Mouse (Mus musculus): Measurements from ENCODE around the gene Hba-a1.
"Not testable (repeated sequence)": the region's sequence is repeated elsewhere in the genome, so short reads cannot be mapped to it uniquely, and the experiment has no call there.

The Hba-a1 gene

GRCm38 (mm10) chr11:32293479-32293878, 10.2 kb downstream of the Hba-a1 start:
- not testable (repeated sequence) for DNase-seq (ENCODE audit: extremely low read depth, low read depth)

DNA sequence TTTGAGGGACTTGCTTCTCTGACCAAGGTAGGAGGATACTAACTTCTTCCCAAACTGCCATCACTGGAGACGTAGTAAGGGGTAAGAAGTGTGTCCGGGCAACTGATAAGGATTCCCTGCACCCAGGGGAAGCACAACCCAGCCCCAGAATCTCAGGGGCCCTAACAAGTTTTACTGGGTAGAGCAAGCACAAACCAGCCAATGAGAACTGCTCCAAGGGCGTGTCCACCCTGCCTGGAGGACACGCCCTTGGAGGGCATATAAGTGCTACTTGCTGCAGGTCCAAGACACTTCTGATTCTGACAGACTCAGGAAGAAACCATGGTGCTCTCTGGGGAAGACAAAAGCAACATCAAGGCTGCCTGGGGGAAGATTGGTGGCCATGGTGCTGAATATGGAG, 12.9 kb downstream of the Hba-a1 start, which contains the start of gene Hba-a2:
Hba-a2 (plus strand) TSS at position 287 of the 400 bp plus-strand sequence.
- not testable (repeated sequence) for DNase-seq (ENCODE audit: extremely low read depth, low read depth)

- DNase-seq (ENCODE audit: extremely low read depth, low read depth) = not testable (repeated sequence)
These were observed 14.1 kb downstream of the Hba-a1 start for GRCm38 (mm10) chr11:32297417-32297816.

DNA sequence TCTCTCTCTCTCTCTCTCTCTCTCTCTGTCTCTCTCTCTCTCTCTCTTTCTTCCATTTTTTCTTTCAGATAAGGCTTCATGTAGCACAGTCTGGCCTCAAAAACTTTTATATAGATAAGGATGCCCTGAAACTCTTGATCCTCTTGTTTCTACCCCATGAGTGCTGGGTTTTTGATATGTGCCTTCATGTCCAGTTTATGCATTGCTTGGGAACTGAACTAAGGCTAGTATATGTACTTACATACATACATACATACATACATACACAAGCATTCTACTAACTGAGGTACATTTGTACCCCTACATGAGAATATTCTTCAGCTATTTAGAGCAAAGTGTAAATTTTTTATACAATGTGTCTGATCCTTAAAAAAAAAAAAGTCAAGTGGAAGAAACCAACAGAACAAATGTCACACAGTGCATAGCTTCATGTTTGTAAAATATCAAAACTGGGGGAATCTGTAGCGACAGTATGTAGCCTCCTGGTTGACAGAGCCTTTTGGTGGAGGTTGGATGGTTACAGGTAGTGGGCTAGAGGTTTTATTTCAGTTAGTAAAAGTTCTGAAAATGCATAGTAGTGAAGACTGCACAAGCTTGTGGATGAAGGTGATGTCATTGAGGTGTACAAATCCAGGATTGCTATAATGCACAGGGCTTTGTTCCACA, 14.7 kb downstream of the Hba-a1 start:
- no peak for DNase-seq (ENCODE audit: extremely low read depth, low read depth)

- no peak for DNase-seq (ENCODE audit: extremely low read depth, low read depth)
These were observed 15.2 kb downstream of the Hba-a1 start for GRCm38 (mm10) chr11:32298532-32298918.

DNA sequence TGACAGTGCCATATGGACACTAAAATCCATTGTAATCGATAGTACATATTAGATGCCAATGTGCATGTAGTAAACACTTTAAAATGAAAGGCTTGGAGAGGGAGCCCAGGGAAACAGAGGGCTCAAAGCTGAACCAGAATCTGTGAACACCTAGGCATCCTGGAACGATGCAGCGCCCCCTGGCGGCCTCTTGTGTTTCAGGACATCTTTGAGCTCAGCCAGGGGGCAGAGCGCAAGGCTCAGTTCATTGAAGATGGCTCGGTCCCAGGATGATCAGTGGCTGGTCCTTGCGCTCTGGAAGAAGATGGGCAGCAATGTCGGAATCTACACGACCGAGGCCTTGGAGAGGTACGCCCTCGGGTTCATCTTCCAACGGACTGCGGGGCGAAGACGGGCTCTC, 16.6 kb downstream of the Hba-a1 start, which contains the start of gene Hbq1a:
Hbq1a (plus strand) TSS at position 205 of the 400 bp plus-strand sequence.
- not testable (repeated sequence) for DNase-seq (ENCODE audit: extremely low read depth, low read depth)

GRCm38 (mm10) chr11:32300279-32301267, 17.3 kb downstream of the Hba-a1 start:
- no peak for DNase-seq (ENCODE audit: extremely low read depth, low read depth)

DNA sequence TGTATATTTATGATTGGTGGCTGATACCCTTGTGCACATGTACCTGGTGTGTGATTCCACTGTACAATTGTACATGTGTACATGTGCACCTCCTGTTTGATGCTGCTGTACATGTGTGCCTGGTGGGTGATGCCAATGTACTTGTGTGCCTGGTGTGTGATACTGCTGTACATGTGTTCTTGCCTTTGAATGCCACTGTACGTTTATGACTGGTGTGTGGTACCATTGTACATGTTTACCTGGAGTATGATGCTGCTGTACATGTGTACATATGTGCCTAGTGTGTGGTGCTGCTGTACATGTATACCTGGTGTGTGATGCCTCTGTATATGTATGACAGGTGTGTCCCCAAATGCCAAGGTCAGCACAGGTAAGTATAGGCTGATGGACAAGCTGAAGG, 18.2 kb downstream of the Hba-a1 start:
- DNase-seq (ENCODE audit: extremely low read depth, low read depth) = no peak

- no peak for DNase-seq (ENCODE audit: extremely low read depth, low read depth)
These were observed 19.6 kb downstream of the Hba-a1 start for GRCm38 (mm10) chr11:32302824-32303419.

GRCm38 (mm10) chr11:32303455-32303854, 20.1 kb downstream of the Hba-a1 start:
- DNase-seq (ENCODE audit: extremely low read depth, low read depth) = no peak

DNA sequence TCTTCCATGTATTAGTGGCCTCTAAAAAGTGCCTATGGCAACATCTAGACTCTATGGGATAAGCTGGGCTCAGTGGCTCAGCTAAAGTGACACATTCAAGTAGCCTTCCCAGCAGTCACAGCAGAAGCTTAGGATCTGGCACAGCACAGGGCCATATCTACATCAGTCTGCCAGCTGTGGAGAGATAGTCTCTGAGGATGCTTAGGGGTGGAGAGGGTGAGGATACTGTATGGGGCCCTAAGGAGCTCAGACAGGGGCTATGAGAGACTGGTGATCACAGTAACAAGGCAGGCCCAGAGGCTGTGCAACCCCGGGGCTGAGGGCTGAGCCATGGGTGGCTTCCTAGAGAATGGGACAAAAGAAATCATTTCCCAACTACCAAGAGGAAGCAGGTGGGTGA, 23.7 kb downstream of the Hba-a1 start:
- DNase-seq (ENCODE audit: extremely low read depth, low read depth) = no peak

- DNase-seq (ENCODE audit: extremely low read depth, low read depth) = no peak
These were observed 26.1 kb downstream of the Hba-a1 start for GRCm38 (mm10) chr11:32309446-32309845.

DNA sequence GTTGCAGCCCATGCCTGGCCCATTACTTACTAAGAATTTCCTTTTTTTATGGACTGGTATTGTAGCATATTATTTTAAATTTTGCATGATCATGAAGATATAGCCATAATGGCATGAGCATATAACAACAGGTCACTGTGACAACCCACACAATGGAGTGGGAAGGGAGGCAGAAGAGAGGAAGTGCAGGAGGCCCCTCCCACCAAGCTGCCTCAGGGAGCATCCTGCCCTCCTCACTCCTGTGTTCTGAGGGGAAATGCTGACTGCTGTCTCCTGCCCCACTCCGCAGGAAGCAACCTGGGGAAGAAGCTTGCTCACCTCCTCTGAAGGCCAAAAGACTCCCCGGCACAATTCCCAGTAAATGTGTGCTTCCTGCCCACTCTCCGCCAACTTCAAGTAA, 26.6 kb downstream of the Hba-a1 start:
- no peak for DNase-seq (ENCODE audit: extremely low read depth, low read depth)

DNA sequence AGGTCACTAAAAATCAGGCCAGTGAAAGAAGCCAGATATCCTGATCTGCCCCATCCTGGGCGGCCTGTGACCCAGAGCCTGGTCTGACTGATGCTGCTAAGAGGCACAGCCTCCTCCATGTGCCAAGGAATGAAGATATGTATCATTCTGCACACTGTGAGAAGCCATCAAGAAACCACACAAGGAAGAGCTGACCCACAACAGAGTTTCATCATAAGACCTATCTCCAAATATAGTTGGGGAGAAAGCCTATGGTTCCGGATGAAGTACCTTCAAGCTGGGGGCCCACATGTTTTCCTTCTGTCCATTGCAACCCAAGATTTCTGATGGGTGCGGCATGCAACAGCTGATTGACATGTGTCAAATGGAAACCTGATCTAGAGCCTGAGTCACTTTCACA, 32.7 kb downstream of the Hba-a1 start:
- no peak for DNase-seq (ENCODE audit: extremely low read depth, low read depth)

GRCm38 (mm10) chr11:32320507-32321195, 37.3 kb downstream of the Hba-a1 start:
- DNase-seq (ENCODE audit: extremely low read depth, low read depth) = no peak

DNA sequence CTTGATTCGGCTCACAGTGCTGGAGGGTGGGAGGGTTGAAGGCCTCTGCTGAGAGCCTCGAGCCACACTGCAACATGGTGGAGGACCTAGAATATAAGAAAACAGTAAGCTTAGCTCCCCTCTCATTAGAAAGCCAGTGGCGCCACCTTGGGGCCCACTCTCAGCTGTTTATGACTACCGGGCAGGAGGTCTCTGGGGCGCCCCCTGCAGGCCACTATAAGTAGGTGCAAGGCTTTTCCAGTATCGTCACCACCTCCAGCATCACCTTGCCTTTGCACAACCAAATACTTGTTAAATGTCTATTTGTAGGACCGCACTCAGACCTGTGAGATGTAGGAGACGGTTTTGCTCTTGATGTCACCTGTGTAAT, 37.9 kb downstream of the Hba-a1 start:
- peak; percentile 66 for DNase-seq (ENCODE audit: extremely low read depth, low read depth)

DNA sequence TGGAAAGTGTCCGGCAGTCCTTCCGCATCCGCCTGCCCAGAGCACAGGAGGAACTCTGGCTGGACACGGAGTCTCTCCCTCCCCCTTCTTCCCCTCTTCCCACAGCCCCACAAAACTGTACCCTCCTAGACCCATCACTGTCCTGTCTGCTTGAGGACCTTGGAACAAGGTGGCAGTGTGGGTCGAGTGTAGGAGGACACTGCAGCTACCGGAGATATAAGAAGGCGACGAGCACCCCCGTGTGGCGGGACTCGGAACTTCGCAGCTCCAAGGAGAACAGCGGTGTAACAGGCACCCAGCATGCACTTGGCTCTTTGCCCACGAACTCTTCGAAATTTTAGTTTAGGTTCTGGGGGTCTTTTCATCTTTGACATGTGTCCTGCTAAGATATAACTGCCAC, 41.3 kb downstream of the Hba-a1 start:
- DNase-seq (ENCODE audit: extremely low read depth, low read depth) = no peak

GRCm38 (mm10) chr11:32331075-32331474, 47.8 kb downstream of the Hba-a1 start:
- DNase-seq (ENCODE audit: extremely low read depth, low read depth) = no peak

- no peak for DNase-seq (ENCODE audit: extremely low read depth, low read depth)
These were observed 48.5 kb downstream of the Hba-a1 start for GRCm38 (mm10) chr11:32331861-32332260.

DNA sequence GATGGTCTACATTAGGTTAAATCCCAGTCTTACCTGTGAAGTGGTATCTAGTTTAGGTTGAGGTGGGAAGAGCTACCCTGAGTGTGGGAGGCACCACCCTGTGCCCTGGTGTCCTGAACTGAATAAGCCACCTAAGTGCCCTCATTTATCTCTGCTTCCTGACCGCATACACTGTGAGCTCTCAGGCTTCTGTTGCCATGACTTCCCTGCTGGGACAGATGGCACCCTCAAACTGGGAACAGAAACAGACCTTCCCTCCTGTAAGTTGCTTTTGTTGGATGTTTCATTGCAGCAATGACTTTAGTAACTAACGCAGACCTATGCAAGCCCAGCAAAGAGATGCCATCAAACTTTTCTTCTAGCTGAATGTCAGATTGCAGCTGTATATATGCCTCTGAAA, 49.9 kb downstream of the Hba-a1 start:
- no peak for DNase-seq (ENCODE audit: extremely low read depth, low read depth)

Data from MEL-GATA-1-ER (cell line).